Mouse (Mus musculus) CD4-positive, CD25-positive, alpha-beta regulatory T cell (primary cell): ENCODE results near the gene Oosp2. TPM values are rescaled to one million over a fixed set of nuclear protein-coding genes. Genes with fewer than 3 reads are reported as not detected.

ENCODE experiments used
- polyA plus RNA-seq: library from polyadenylated mRNA; unstranded; fragments of 100-300 nt; shearing (Covaris generic); gene quantifications from one replicate; pipeline ENCODE4 v1.2.1, GENCODE M21; 2017

Oosp2 gene
- not detected for polyA plus RNA-seq

GRCm38 (mm10) chr19:11660459-11660858, at the start of gene Oosp2:
Gene Oosp2 (minus strand): TSS chr19:11660559.

GRCm38 (mm10) chr19:11696755-11697154, 36.4 kb upstream of the Oosp2 start, which contains the start of gene Oosp3:
Gene Oosp3 (plus strand): TSS chr19:11697055.

GRCm38 (mm10) chr19:11690839-11691238, 30.5 kb upstream of the Oosp2 start, which contains the start of gene Oosp1:
Gene Oosp1 (minus strand): TSS chr19:11691150.

GRCm38 (mm10) chr19:11640732-11641131, 19.6 kb downstream of the Oosp2 start, which contains the start of gene Ms4a3:
Gene Ms4a3 (minus strand): TSS chr19:11640851.

GRCm38 (mm10) chr19:11623551-11623950, 36.8 kb downstream of the Oosp2 start, which contains the start of gene Ms4a2:
Gene Ms4a2 (minus strand): TSS chr19:11623719.

GRCm38 (mm10) chr19:11604603-11605002, 55.8 kb downstream of the Oosp2 start, which contains the start of gene Ms4a6d:
Gene Ms4a6d (minus strand): TSS chr19:11604849.

Other genes starting within 250 kb of the Oosp2 start
- 3,157 TPM for gene Ms4a4b, start 217.0 kb downstream of the Oosp2 start, polyA plus RNA-seq
- 11.8 TPM for gene Ms4a6c, start 191.2 kb downstream of the Oosp2 start, polyA plus RNA-seq
- 403 TPM for gene Gm8369, start 174.6 kb downstream of the Oosp2 start, polyA plus RNA-seq
- 932 TPM for gene Ms4a6b, start 144.0 kb downstream of the Oosp2 start, polyA plus RNA-seq
- 1.6 TPM for gene Ms4a4d, start 123.8 kb downstream of the Oosp2 start, polyA plus RNA-seq
- gene Ms4a6d, start 55.7 kb downstream of the Oosp2 start, polyA plus RNA-seq: 7.8 TPM
- 0.31 TPM for gene Ms4a2, start 36.8 kb downstream of the Oosp2 start, polyA plus RNA-seq
- gene Ms4a3, start 19.7 kb downstream of the Oosp2 start, polyA plus RNA-seq: not detected
- gene Oosp1, start 30.6 kb upstream of the Oosp2 start, polyA plus RNA-seq: not detected
- gene Oosp3, start 36.5 kb upstream of the Oosp2 start, polyA plus RNA-seq: not detected
- not detected for gene Gif, start 87.0 kb upstream of the Oosp2 start, polyA plus RNA-seq
- gene Mrpl16, start 109.8 kb upstream of the Oosp2 start, polyA plus RNA-seq: 42.4 TPM
- gene Stx3, start 158.8 kb upstream of the Oosp2 start, polyA plus RNA-seq: 1.9 TPM
- gene Olfr1417, start 178.7 kb upstream of the Oosp2 start, polyA plus RNA-seq: not detected
- gene Olfr1418, start 200.5 kb upstream of the Oosp2 start, polyA plus RNA-seq: 0.11 TPM
- gene Olfr1419, start 214.5 kb upstream of the Oosp2 start, polyA plus RNA-seq: not detected
- gene Olfr1420, start 226.0 kb upstream of the Oosp2 start, polyA plus RNA-seq: not detected